Mouse (Mus musculus) brain, embryonic 14.5 days (tissue): ENCODE data around the gene Kcnh8. TPM values are rescaled to one million over a fixed set of nuclear protein-coding genes. Genes with fewer than 3 reads are reported as not detected.
A peak's percentile ranks its signal among the peaks of the same experiment; 100 is the strongest.

ENCODE experiments used
- DNase-seq: peaks from one replicate; pipeline ENCODE4 v3.0.0-alpha.2; 2011; ENCODE audit warnings: low read depth
- CTCF ChIP-seq: fragments of 200-500 bp; IDR thresholded peaks from 2 replicates; pipeline ENCODE4 v1.5.1; 2012; ENCODE audit warnings: inconsistent platforms, mild to moderate bottlenecking, moderate library complexity, borderline replicate concordance; ENCODE audit not compliant: insufficient read depth, insufficient read length; ENCODE audit errors: extremely low read depth
- POLR2A ChIP-seq: fragments of 200-500 bp; IDR thresholded peaks from 2 replicates; pipeline ENCODE4 v1.6.1; 2012; ENCODE audit warnings: mild to moderate bottlenecking, inconsistent platforms, borderline replicate concordance; ENCODE audit not compliant: poor library complexity, insufficient read depth, insufficient read length, severe bottlenecking; ENCODE audit errors: extremely low read depth
- polyA plus RNA-seq: library from polyadenylated mRNA; depleted of rRNA; stranded (reverse); fragments of >200 nt; gene quantifications from 2 replicates; pipeline ENCODE4 v1.2.3, GENCODE M21; 2012; rRNA removed

Gene Kcnh8
- 5.7 and 6.6 TPM in 2 replicates for polyA plus RNA-seq

GRCm38 (mm10) chr17:52602093-52602780 lies at the start of gene Kcnh8:
Gene Kcnh8, plus strand, starts transcription at chr17:52602709.
- DNase-seq = peak; percentile 68
- TF ChIP-seq CTCF = no peak
- TF ChIP-seq POLR2A = peak; percentile 43; the same call in 1 of the 2 replicates

GRCm38 (mm10) chr17:52559961-52560720 lies 42.4 kb upstream of the Kcnh8 start:
- peak; percentile 84 for DNase-seq
- TF ChIP-seq POLR2A (no peak), CTCF (peak; percentile 78)

- DNase-seq = peak; percentile 45
- TF ChIP-seq CTCF (peak; percentile 36; the same call in 1 of the 2 replicates), POLR2A (no peak)
Observed at GRCm38 (mm10) chr17:52565467-52566155, 36.9 kb upstream of the Kcnh8 start.

- TF ChIP-seq POLR2A (no peak), CTCF (peak; percentile 63; the same call in 1 of the 2 replicates)
- DNase-seq = peak; percentile 80
Observed at GRCm38 (mm10) chr17:52569584-52570270, 32.8 kb upstream of the Kcnh8 start.

GRCm38 (mm10) chr17:52572229-52572628 lies 30.3 kb upstream of the Kcnh8 start:
- TF ChIP-seq CTCF (no peak), POLR2A (no peak)
- DNase-seq = no peak

GRCm38 (mm10) chr17:52591503-52592194 lies 10.9 kb upstream of the Kcnh8 start:
- no peak for DNase-seq
- no peak for TF ChIP-seq CTCF
- no peak for TF ChIP-seq POLR2A

- TF ChIP-seq POLR2A = no peak
- TF ChIP-seq CTCF = no peak
- no peak for DNase-seq
Observed at GRCm38 (mm10) chr17:52599141-52599540, 3.4 kb upstream of the Kcnh8 start.

GRCm38 (mm10) chr17:52600882-52601371 lies 1.6 kb upstream of the Kcnh8 start:
- TF ChIP-seq CTCF (no peak), POLR2A (peak; percentile 80; the same call in 1 of the 2 replicates)
- DNase-seq = peak; percentile 96

- no peak for DNase-seq
- no peak for TF ChIP-seq POLR2A
- no peak for TF ChIP-seq CTCF
Observed at GRCm38 (mm10) chr17:52602781-52603170, 267 bp downstream of the Kcnh8 start.

GRCm38 (mm10) chr17:52603411-52603810 lies 902 bp downstream of the Kcnh8 start:
- no peak for TF ChIP-seq POLR2A
- no peak for TF ChIP-seq CTCF
- DNase-seq = peak; percentile 33
